Mouse (Mus musculus) CD8-positive naive resting alpha-beta T cell, adult 57 days (primary cell): ENCODE measurements around the gene Il31ra. TPM values are rescaled to one million over a fixed set of nuclear protein-coding genes. Genes with fewer than 3 reads are reported as not detected.

ENCODE experiments used
- total RNA-seq: library from RNA; stranded (reverse); gene quantifications from one replicate; pipeline ENCODE4 v1.2.4, GENCODE M21; 2023

Il31ra gene
- not detected for total RNA-seq

DNA sequence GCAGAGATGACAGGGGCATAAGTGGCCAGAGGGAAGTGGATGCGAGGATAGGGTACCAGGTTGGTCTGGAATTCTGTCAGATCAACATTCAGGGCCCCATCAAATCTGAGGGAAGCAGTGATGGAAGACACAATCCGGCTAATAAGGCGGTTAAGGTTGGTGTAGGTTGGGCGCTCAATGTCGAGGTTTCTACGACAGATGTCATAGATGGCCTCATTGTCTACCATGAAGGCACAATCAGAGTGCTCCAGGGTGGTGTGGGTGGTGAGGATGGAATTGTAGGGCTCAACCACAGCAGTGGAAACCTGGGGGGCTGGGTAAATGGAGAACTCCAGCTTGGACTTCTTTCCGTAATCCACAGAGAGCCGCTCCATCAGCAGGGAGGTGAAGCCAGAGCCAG is at the start of gene Il31ra:
Gene Il31ra (minus strand): TSS at position 101 of the 400 bp plus-strand sequence.

Other genes starting within 250 kb of the Il31ra start
- 285 TPM for gene Il6st, start 130.3 kb downstream of the Il31ra start, total RNA-seq
- gene Ddx4, start 58.1 kb upstream of the Il31ra start, total RNA-seq = not detected
- gene Slc38a9, start 66.4 kb upstream of the Il31ra start, total RNA-seq = 38.3 TPM
- not detected for gene Plpp1, start 206.4 kb upstream of the Il31ra start, total RNA-seq